Mouse (Mus musculus): ENCODE data around the gene Abi3bp.

The Abi3bp gene

DNA sequence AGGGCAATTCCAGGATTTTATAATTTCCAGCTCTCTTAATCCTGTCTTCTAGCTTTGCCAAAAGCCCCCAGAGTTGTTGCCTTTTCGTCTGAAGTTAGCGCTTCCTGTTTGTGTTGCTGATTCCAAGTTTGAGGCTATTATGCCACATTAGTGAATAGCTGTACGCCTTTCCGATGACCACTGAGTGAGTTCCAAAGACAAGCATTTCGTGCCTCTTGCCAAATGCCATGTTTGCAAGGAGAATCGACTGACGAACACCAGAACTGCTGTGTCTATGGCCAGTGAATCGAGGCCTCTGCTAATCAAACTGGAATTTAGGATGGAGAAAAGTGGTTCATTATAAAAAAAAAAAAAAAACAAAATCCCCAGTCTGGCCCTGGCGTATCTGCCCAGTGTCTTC lies 40.3 kb downstream of the Abi3bp start:
- no peak for DNase-seq

DNA sequence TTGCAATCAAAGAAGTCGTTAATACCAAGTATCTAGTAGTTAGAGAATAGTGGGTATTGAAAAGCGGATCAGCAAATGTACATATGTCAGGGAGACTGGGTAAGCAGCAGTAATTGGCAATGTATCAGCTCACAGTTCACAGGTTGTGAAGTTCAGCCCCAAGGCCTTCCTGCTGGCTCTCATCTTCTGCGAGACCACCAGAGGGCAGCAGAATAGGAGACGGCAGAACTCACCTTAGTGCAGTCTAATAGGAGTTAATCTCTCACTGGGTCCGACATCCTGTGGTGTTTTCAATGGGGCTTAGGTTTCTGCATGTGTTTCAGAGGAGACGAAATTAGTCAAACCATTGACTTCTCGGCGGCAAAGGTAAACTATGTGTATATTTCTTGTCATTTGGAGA lies 46.7 kb downstream of the Abi3bp start:
- DNase-seq = no peak

GRCm38 (mm10) chr16:56526482-56526881 lies 48.8 kb downstream of the Abi3bp start:
- DNase-seq = peak; percentile 3

- DNase-seq = no peak
These were observed 50.5 kb downstream of the Abi3bp start for GRCm38 (mm10) chr16:56528079-56528688.

- DNase-seq = no peak
These were observed 101.9 kb downstream of the Abi3bp start for GRCm38 (mm10) chr16:56579536-56579935.

DNA sequence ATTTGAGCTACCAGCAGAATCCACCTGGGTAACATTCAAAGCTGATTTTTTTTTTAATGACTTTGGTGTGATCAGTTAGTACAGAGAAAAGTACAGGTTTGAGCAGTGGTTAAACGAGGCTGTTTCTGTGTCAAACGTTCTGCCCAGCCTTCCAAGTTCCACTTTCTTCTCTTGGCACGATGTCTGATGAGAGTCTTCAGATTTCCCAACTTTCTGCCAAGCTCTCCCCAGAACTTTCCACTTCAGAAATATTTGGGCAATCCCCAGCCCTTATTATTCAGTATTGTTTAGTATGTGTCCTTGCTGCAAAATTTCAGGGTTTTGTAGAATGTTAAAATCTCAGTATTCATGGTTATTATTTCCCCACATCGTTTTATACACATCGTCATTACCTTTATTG lies 115.9 kb downstream of the Abi3bp start:
- no peak for DNase-seq

- DNase-seq = no peak
These were observed 117.2 kb downstream of the Abi3bp start for GRCm38 (mm10) chr16:56594866-56595265.

DNA sequence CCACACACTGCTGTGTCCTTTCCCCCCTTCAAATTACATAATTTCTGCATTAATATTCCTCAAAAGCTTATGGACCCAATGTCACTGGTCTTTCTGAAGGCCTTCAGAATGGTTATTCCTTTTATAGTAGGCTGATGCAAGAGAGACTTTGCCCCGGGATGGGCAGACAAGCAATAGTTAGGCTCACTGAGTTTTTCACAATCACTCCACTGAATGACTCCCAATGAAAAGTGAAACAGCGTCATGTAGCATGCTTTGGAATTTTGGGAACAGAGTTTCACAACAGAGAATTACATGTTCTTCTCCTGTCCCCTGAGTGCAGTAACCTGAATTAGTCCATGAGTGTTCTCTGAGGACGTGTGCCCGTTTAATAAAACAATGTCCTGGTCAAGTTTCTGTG lies 120.7 kb downstream of the Abi3bp start:
- DNase-seq = no peak

DNA sequence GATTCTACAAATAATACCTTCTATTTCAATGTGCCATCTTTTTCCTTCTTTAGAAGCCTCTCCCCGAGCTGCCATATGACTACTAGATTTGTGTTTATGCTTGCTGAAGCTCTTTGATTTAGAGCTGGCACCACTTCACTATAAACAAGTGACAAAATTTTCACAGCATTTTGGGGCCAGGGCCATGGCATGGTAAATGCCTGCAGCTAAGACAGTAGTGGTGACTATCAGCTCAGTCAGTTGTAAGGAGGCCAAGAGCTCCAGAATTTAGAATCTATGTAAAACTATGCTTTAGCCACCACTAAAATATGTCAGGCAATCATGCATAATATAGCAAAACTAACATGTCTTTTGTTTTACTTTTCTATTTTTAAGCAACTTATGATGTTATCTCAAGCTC lies 124.7 kb downstream of the Abi3bp start:
- no peak for DNase-seq

- DNase-seq = no peak
These were observed 132.9 kb downstream of the Abi3bp start for GRCm38 (mm10) chr16:56610572-56610971.

GRCm38 (mm10) chr16:56611096-56611867 lies 133.6 kb downstream of the Abi3bp start:
- no peak for DNase-seq

- DNase-seq = no peak
These were observed 160.9 kb downstream of the Abi3bp start for GRCm38 (mm10) chr16:56638544-56638943.

DNA sequence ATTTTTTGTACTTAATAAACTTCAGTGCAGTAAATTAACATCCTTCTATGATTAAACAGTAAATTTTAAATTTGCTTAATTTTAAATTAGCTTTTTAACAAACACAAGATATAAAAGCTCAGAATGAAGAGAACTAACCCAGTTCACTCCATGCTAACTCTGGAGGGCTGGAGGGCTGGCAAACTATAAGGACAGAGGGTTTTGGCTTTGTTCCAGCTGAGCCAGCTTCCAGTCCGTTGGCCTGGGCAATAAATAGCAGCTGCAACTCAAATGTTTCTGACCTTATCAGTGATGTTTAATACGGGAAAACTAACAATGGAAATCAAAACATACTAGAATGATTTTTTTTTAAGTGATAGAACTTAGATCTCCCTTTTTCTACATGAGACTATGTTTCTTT lies 167.6 kb downstream of the Abi3bp start:
- DNase-seq = no peak

GRCm38 (mm10) chr16:56646382-56647172 lies 168.9 kb downstream of the Abi3bp start:
- DNase-seq = no peak

DNA sequence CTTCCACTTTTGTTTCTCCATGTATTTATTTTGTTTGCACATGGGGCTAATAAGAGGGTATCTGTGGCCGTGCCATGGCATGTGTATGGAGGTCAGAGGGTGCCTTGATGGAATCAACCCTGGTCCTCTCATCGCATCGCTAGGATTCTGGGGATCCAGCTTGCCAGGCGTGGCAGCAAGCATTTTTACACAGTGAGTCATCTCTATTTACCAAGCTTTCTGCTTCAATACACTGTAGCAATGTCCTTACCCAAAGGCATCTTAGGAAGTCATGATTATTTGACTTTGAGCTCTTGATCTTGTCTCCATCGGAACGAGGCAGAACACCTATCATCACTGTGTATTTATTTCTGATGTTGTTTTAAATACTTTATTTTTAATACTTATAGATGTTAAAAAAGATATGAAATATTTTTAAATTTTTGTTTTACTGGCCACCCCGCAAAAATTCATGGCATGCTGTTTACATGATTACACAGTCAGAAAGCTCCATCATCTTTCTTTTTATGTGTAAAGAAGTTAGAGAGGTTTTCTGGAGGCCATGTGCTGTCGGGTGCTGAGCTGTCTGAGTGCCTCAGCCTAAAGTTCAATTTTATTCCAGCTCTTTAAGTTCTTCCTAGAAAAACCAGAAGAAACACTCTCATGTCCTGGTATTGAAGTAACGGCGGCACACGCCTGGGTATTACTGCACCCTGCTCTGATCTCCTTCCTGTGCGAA lies 177.7 kb downstream of the Abi3bp start:
- no peak for DNase-seq

GRCm38 (mm10) chr16:56658866-56659265 lies 181.2 kb downstream of the Abi3bp start:
- DNase-seq = no peak

- no peak for DNase-seq
These were observed 191.8 kb downstream of the Abi3bp start for GRCm38 (mm10) chr16:56669520-56669919.

- DNase-seq = no peak
These were observed 193.3 kb downstream of the Abi3bp start for GRCm38 (mm10) chr16:56670941-56671340.

GRCm38 (mm10) chr16:56673420-56673819 lies 195.7 kb downstream of the Abi3bp start:
- no peak for DNase-seq

DNA sequence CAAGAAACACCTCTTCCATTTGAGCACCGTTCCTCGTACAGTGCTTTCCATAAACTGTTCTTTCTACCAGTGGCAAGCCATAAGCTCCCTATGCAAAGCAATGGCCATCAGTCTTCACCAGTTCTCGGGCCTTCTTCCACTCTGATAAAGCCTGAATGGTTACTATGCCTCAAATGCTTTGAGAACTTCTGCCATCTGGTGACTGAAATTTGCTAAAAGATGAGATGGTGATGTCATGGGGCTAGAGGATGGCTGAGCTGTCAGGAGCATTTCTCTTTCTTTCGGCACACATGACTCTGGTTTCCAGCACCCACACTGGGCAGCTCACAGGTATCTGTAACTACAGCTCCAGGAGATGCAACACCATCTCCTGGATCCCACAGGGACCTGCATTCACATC lies 199.5 kb downstream of the Abi3bp start:
- DNase-seq = peak; percentile 2

DNA sequence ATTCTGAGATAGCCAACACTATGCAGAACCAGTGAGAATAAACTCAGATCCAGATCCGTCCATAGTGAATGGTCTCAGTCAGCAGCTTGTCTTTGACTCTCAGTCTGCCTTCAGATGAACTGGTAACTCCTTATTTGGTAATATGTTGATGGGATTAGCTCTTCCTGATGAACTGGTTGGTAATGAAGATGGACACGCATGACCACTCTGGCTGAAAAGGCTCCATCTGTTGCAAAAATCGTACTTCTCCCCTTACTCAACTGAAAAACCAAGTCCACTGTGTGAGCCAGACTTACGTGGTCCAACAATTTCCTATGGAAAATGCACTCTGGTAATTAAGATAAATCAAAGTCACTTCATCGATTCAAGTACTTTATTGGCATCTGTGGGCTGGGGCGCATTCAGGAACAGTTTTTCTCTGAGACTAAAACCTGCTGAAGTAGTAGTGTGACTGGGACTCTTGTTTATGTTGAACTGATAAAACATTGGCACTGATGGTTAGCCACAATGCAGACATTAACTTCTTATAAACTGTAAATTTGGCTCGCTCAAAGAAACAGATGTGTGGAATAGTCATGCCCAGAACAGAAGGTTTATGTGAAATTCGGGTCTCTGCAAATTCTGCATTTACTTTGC lies 203.4 kb downstream of the Abi3bp start:
- DNase-seq = no peak

DNA sequence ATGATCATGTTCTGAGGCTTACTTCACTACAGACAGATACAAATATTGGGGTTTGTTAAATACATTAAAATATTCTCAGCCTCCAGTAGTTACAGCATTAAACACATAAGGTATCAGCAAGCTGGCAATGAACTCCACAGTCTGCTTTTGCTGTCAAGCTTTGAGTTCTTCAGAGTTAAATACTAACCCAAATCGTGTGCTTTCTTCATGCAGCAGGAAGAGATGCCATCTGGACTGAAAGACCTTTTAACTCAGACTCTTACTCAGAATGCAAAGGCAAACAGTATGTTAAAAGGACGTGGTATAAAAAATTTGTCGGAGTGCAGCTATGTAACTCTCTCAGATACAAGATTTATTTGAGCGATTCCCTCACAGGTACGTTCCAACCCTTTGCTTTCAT lies 209.1 kb downstream of the Abi3bp start:
- no peak for DNase-seq

DNA sequence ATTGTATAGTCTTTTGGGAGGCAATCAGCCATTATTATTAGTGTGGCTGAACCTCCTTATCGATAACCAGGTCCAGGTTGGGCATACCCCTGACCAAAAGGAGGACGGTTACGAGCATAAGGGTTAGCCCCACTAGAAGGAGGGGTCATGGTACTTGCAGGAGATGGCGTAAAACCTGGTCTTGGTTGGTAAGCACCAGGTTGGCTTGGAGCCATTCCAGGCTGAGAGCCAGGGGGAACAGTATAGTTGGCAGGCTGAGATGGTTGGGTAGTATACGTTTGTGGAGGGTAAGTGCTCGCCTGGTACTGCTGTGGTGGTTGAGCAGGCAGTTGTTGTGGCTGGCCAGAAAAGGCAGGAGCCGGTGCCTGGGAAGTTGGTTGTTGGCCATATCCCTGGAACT lies 213.0 kb downstream of the Abi3bp start:
- no peak for DNase-seq
